12 mouse cellular contexts compared by ENCODE assay signal in the genomic region with DNA sequence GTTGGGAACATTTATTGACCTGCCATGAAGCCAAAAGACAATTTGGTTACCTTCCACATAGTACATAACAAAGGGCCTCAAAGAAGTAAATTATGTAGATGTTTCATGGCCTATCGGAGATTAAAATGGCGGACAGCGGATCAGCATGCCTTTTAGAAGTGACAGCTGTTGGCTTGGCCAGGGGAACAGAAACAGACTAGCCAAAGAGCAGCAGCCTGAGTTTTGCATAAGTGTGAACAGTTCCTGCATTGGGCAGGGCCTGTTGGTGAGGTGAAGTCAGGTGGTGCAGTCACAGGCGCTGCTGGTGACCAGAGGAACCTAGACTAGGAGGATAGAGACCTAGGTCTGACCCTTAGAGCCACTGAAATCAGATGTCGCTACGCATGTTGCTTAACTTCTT. TPM values are rescaled to one million over a fixed set of nuclear protein-coding genes. Genes with fewer than 3 reads are reported as not detected.
DNase-seq lines count a peak whose midpoint lies in the region; ATAC-seq and TF ChIP-seq lines count a peak whose summit lies in the region.
"Had no signal": no experiment of that assay in that cellular context is flagged by ENCODE, and none has a peak within 500 bp of the region (broad histone marks: within the 10 kb centered on the region; RNA-seq: fewer than 3 reads in every experiment).

No protein-coding gene starts in this region.

- H3K9me3 ChIP-seq in heart, embryonic 10.5 days, result no peaks in the 10 kb centered on the region
- H3K9me3 ChIP-seq in heart, embryonic 11.5 days (replicated peaks; ENCODE audit: control insufficient read depth, low read length), result no peaks in the 10 kb centered on the region
- H3K9me3 ChIP-seq in liver, embryonic 13.5 days (replicated peaks), result no peaks in the 10 kb centered on the region
- H3K9me3 ChIP-seq: midbrain, embryonic 10.5 days had no signal

- intact Hi-C loops in gastrocnemius, adult 2 months (cut with DNase I), result no loop called here

- 93% methylated on average over 6 of the region's 6 CpGs for WGBS in heart, embryonic 10.5 days
- WGBS in heart, embryonic 11.5 days (ENCODE audit: insufficient replicate concordance), result 87% methylated on average over 6 of the region's 6 CpGs
- WGBS in spleen, adult 2 months, result 76% methylated on average over 6 of the region's 6 CpGs
- WGBS in liver, embryonic 13.5 days (ENCODE audit: insufficient replicate concordance), result 85% methylated on average over 6 of the region's 6 CpGs

- no peaks in the 10 kb centered on the region for H3K27me3 ChIP-seq in heart, embryonic 10.5 days (ENCODE audit: insufficient read depth, poor library complexity, severe bottlenecking)
- no peaks in the 10 kb centered on the region for H3K27me3 ChIP-seq in heart, embryonic 11.5 days (ENCODE audit: control insufficient read depth, insufficient read depth, low read length)
- H3K27me3 ChIP-seq in spleen, adult 2 months (ENCODE audit: control insufficient read depth, insufficient read depth, low read length), result no peaks in the 10 kb centered on the region
- no peaks in the 10 kb centered on the region for H3K27me3 ChIP-seq in liver, embryonic 13.5 days

- H3K4me3 ChIP-seq in heart, embryonic 10.5 days, result no peak overlapping the region
- H3K4me3 ChIP-seq in heart, embryonic 11.5 days (ENCODE audit: low read depth, low read length), result no peak overlapping the region
- no peak overlapping the region for H3K4me3 ChIP-seq in spleen, adult 2 months (ENCODE audit: extremely low read depth, insufficient read depth, insufficient read length)
- no peak overlapping the region for H3K4me3 ChIP-seq in liver, embryonic 13.5 days (replicated peaks)
- no peak overlapping the region for H3K4me3 ChIP-seq in gastrocnemius, adult 2 months
- H3K4me3 ChIP-seq: midbrain, embryonic 10.5 days; myocyte had no signal

- no peak overlapping the region for H3K9ac ChIP-seq in heart, embryonic 11.5 days (ENCODE audit: low read depth, low read length)
- H3K9ac ChIP-seq in liver, embryonic 13.5 days, result no peak overlapping the region

- H3K27ac ChIP-seq in heart, embryonic 10.5 days, result peak overlapping the region; percentile 78
- no peak overlapping the region for H3K27ac ChIP-seq in heart, embryonic 11.5 days (ENCODE audit: low read depth, low read length)
- peak overlapping the region; percentile 41 for H3K27ac ChIP-seq in spleen, adult 2 months (ENCODE audit: insufficient read depth, low read length)
- H3K27ac ChIP-seq in liver, embryonic 13.5 days, result peak overlapping the region; percentile 15; the same call in 1 of the 2 replicates
- H3K27ac ChIP-seq in gastrocnemius, adult 2 months, result no peak overlapping the region; the same call in 1 of the 2 replicates
- H3K27ac ChIP-seq: midbrain, embryonic 10.5 days; stomach, postnatal 0 days had no signal

- TF ChIP-seq CTCF in spleen, adult 2 months (IDR thresholded peaks at IDR 0.05; ENCODE audit: extremely low read depth, insufficient read depth, insufficient read length, insufficient replicate concordance), result no peak
- no peak for TF ChIP-seq CTCF in gastrocnemius, adult 2 months (IDR thresholded peaks at IDR 0.05)

- H3K4me2 ChIP-seq in heart, embryonic 11.5 days, result no peak overlapping the region
- no peak overlapping the region; the same call in 1 of the 2 replicates for H3K4me2 ChIP-seq in liver, embryonic 13.5 days

- no peak for TF ChIP-seq POLR2A in spleen, adult 2 months (IDR thresholded peaks at IDR 0.05; ENCODE audit: low read depth, low read length)

- H3K36me3 ChIP-seq in heart, embryonic 10.5 days, result peaks cover 10% of the 10 kb centered on the region; the same call in 1 of the 2 replicates
- H3K36me3 ChIP-seq in heart, embryonic 11.5 days (ENCODE audit: control insufficient read depth, insufficient read depth, low read length), result no peaks in the 10 kb centered on the region
- H3K36me3 ChIP-seq in spleen, adult 2 months (ENCODE audit: control insufficient read depth, insufficient read depth, low read length), result no peaks in the 10 kb centered on the region
- H3K36me3 ChIP-seq in liver, embryonic 13.5 days, result peaks cover 14% of the 10 kb centered on the region; the same call in 1 of the 2 replicates

- ATAC-seq in heart, embryonic 11.5 days (replicated peaks; ENCODE audit: insufficient number of reproducible peaks, low FRiP score, low TSS enrichment), result no peak
- peak; percentile 7; the same call in 1 of the 2 replicates for ATAC-seq in liver, embryonic 13.5 days (ENCODE audit: low read depth)
- peak; percentile 72 for ATAC-seq in neutrophil, adult 5-6 weeks (ENCODE audit: extremely low read depth, insufficient number of reproducible peaks, low FRiP score, poor library complexity, severe bottlenecking)

- H3K4me1 ChIP-seq in heart, embryonic 10.5 days, result peaks cover 69% of the 10 kb centered on the region
- peaks cover 44% of the 10 kb centered on the region for H3K4me1 ChIP-seq in heart, embryonic 11.5 days (ENCODE audit: control insufficient read depth, insufficient read depth, low read length)
- peaks cover 25% of the 10 kb centered on the region for H3K4me1 ChIP-seq in spleen, adult 2 months (ENCODE audit: control insufficient read depth, insufficient read depth, insufficient read length)
- peaks cover 86% of the 10 kb centered on the region for H3K4me1 ChIP-seq in liver, embryonic 13.5 days (replicated peaks)

- DNase-seq in heart, embryonic 10.5 days (ENCODE audit: low spot score), result no peak
- peak in 1 of 2 experiments; percentile 30 for DNase-seq in spleen, adult 2 months (ENCODE audit: low read depth in 1 of 2, low spot score in 2 of 2)
- no peak for DNase-seq in spleen, postnatal 14 days (ENCODE audit: low spot score in 2 of 2)
- no peak for DNase-seq in liver, embryonic 13.5 days
- no peak for DNase-seq in gastrocnemius, adult 2 months
- no peak for DNase-seq in frontal cortex, postnatal 14 days (ENCODE audit: low spot score in 2 of 2)
- DNase-seq: cerebellum, adult 11-12 months had no signal

RNA-seq across cellular contexts. Expression of gene Zbtb1, which starts 7.0 kb away (rescaled TPM):
- 8.9 and 10.2 TPM in 2 replicates for polyA plus RNA-seq in heart, embryonic 10.5 days (2016; fragmentation: Nextera tagmentation; extraction: Ambion mirVana)
- polyA plus RNA-seq in heart, embryonic 11.5 days (2014; fragmentation: Nextera tagmentation; extraction: Ambion mirVana), result 10.2 and 10.5 TPM in 2 replicates
- polyA plus RNA-seq in spleen, adult 2 months (2012; rRNA removed), result 2.1 and 2.5 TPM in 2 replicates
- 4.3 and 5.9 TPM in 2 replicates for polyA plus RNA-seq in liver, embryonic 13.5 days (2015; fragmentation: Nextera tagmentation; extraction: Ambion mirVana)
- total RNA-seq in neutrophil, adult 5-6 weeks (2017), result 17.7 and 20.1 TPM in 2 replicates
- total RNA-seq in gastrocnemius, adult 2 months (2021), result 1 to 10 TPM; 3.6 to 4.3 TPM

RNA-seq across cellular contexts. Expression of gene Zbtb25, which starts 7.7 kb away (rescaled TPM):
- polyA plus RNA-seq in heart, embryonic 10.5 days (2016; fragmentation: Nextera tagmentation; extraction: Ambion mirVana), result 12.7 and 16.8 TPM in 2 replicates
- polyA plus RNA-seq in heart, embryonic 11.5 days (2014; fragmentation: Nextera tagmentation; extraction: Ambion mirVana), result 15.3 and 16.3 TPM in 2 replicates
- polyA plus RNA-seq in spleen, adult 2 months (2012; rRNA removed), result 6.9 and 7.5 TPM in 2 replicates
- polyA plus RNA-seq in liver, embryonic 13.5 days (2015; fragmentation: Nextera tagmentation; extraction: Ambion mirVana), result 8.3 and 9.2 TPM in 2 replicates
- total RNA-seq in neutrophil, adult 5-6 weeks (2017), result 10.1 and 13.8 TPM in 2 replicates
- total RNA-seq in gastrocnemius, adult 2 months (2021), result 1 to 10 TPM; 6.5 to 7.2 TPM

RNA-seq across cellular contexts. Expression of gene Hspa2, which starts 26.9 kb away (rescaled TPM):
- polyA plus RNA-seq in heart, embryonic 10.5 days (2016; fragmentation: Nextera tagmentation; extraction: Ambion mirVana), result 14.4 and 24.4 TPM in 2 replicates
- polyA plus RNA-seq in heart, embryonic 11.5 days (2014; fragmentation: Nextera tagmentation; extraction: Ambion mirVana), result 19.5 and 20.6 TPM in 2 replicates
- 3.8 and 6.0 TPM in 2 replicates for polyA plus RNA-seq in spleen, adult 2 months (2012; rRNA removed)
- 1.7 and 2.4 TPM in 2 replicates for polyA plus RNA-seq in liver, embryonic 13.5 days (2015; fragmentation: Nextera tagmentation; extraction: Ambion mirVana)
- 8.3 and 11.1 TPM in 2 replicates for total RNA-seq in neutrophil, adult 5-6 weeks (2017)
- total RNA-seq in gastrocnemius, adult 2 months (2021), result 1 to 10 TPM; 6.9 to 7.0 TPM

RNA-seq across cellular contexts. Expression of gene Ppp1r36, which starts 40.3 kb away (rescaled TPM):
- 1.8 and 3.0 TPM in 2 replicates for polyA plus RNA-seq in heart, embryonic 10.5 days (2016; fragmentation: Nextera tagmentation; extraction: Ambion mirVana)
- 2.8 and 3.7 TPM in 2 replicates for polyA plus RNA-seq in heart, embryonic 11.5 days (2014; fragmentation: Nextera tagmentation; extraction: Ambion mirVana)
- not detected in 2 replicates for polyA plus RNA-seq in spleen, adult 2 months (2012; rRNA removed)
- polyA plus RNA-seq in liver, embryonic 13.5 days (2015; fragmentation: Nextera tagmentation; extraction: Ambion mirVana), result 0.16 TPM in 1 of 2 replicates, not detected in the other
- not detected in 2 replicates for total RNA-seq in neutrophil, adult 5-6 weeks (2017)
- total RNA-seq in gastrocnemius, adult 2 months (2021), result not detected
- polyA plus RNA-seq: myocyte had no signal

RNA-seq across cellular contexts. Expression of gene Akap5, which starts 52.4 kb away (rescaled TPM):
- polyA plus RNA-seq in heart, embryonic 10.5 days (2016; fragmentation: Nextera tagmentation; extraction: Ambion mirVana), result 9.5 and 12.3 TPM in 2 replicates
- 8.5 and 8.8 TPM in 2 replicates for polyA plus RNA-seq in heart, embryonic 11.5 days (2014; fragmentation: Nextera tagmentation; extraction: Ambion mirVana)
- polyA plus RNA-seq in spleen, adult 2 months (2012; rRNA removed), result 0.22 and 0.29 TPM in 2 replicates
- 0.43 and 0.51 TPM in 2 replicates for polyA plus RNA-seq in liver, embryonic 13.5 days (2015; fragmentation: Nextera tagmentation; extraction: Ambion mirVana)
- 0.98 and 1.0 TPM in 2 replicates for total RNA-seq in neutrophil, adult 5-6 weeks (2017)
- under 1 TPM; 0.31 to 0.48 TPM for total RNA-seq in gastrocnemius, adult 2 months (2021)

Comparison
In these comparisons a context has a peak if more than half of its experiments do, and no peak if none do; other contexts are left out.
1. H3K27ac ChIP-seq: peak in heart, embryonic 10.5 days (single experiment), spleen, adult 2 months (single experiment) and liver, embryonic 13.5 days (single experiment); none in heart, embryonic 11.5 days (single experiment) and gastrocnemius, adult 2 months (single experiment).